Mouse (Mus musculus) hindbrain, embryonic 16.5 days (tissue): ENCODE measurements around the gene Glyatl3. TPM values are rescaled to one million over a fixed set of nuclear protein-coding genes. Genes with fewer than 3 reads are reported as not detected.

Experiments
- ATAC-seq: fragments of 200-750 bp; cut with Nextera tagmentation; 2 replicates; pipeline ENCODE4 v1.8.0; 2017; ENCODE audit warnings: moderate TSS enrichment, moderate library complexity
- H3K27ac ChIP-seq: fragments of 300-500 bp; sonication (generic); 2 replicates; pipeline ENCODE4 v1.5.1; 2014; ENCODE audit warnings: low read depth, mild to moderate bottlenecking, control low read depth, low read length, moderate library complexity
- H3K27me3 ChIP-seq: fragments of 300-500 bp; sonication (generic); replicated peaks from 2 replicates; pipeline ENCODE4 v1.6.1; 2014; ENCODE audit warnings: low read length; ENCODE audit not compliant: control insufficient read depth, insufficient read depth
- H3K36me3 ChIP-seq: fragments of 300-500 bp; sonication (generic); 2 replicates; pipeline ENCODE4 v1.6.1; 2014; ENCODE audit warnings: mild to moderate bottlenecking, low read length, moderate library complexity, mixed read lengths; ENCODE audit not compliant: control insufficient read depth, insufficient read depth
- H3K4me1 ChIP-seq: fragments of 300-500 bp; sonication (generic); 2 replicates; pipeline ENCODE4 v1.6.1; 2014; ENCODE audit warnings: low read depth, low read length; ENCODE audit not compliant: control insufficient read depth, insufficient read depth
- H3K4me2 ChIP-seq: fragments of 300-500 bp; sonication (generic); 2 replicates; pipeline ENCODE4 v1.6.1; 2014; ENCODE audit warnings: mild to moderate bottlenecking, low read length, control low read depth, moderate library complexity
- H3K4me3 ChIP-seq: fragments of 300-500 bp; sonication (generic); 2 replicates; pipeline ENCODE4 v1.5.1; 2014; ENCODE audit warnings: mild to moderate bottlenecking, low read length, control low read depth, moderate library complexity
- H3K9ac ChIP-seq: fragments of 300-500 bp; sonication (generic); 2 replicates; pipeline ENCODE4 v1.6.1; 2014; ENCODE audit warnings: low read depth, mild to moderate bottlenecking, control low read depth, low read length, moderate library complexity
- H3K9me3 ChIP-seq: fragments of 300-500 bp; sonication (generic); 2 replicates; pipeline ENCODE4 v1.6.1; 2014; ENCODE audit warnings: mild to moderate bottlenecking, low read length, moderate library complexity; ENCODE audit not compliant: control insufficient read depth
- WGBS: fragments of 180-500 bp; shearing (Covaris S2); extraction: QIAGEN DNeasy Blood & Tissue Kit; methylation state at CpG from one replicate; pipeline ENCODE4 v1.1.7; 2014; 5-methylcytosine and 5-hydroxymethylcytosine counted together
- polyA plus RNA-seq: library from polyadenylated mRNA; unstranded; fragments of >200 nt; fragmentation: Nextera tagmentation; extraction: Ambion mirVana; gene quantifications from 2 replicates; pipeline ENCODE4 v1.2.1, GENCODE M21; 2015

The Glyatl3 gene
- polyA plus RNA-seq, 1 experiment from 2014 or later: not detected

- H3K27ac ChIP-seq: no peak overlapping the region
- H3K4me3 ChIP-seq: no peak overlapping the region
- 40% methylated on average over 4 of the region's 4 CpGs for WGBS
- no peak overlapping the region for H3K4me2 ChIP-seq
- H3K27me3 ChIP-seq: no peaks in the 10 kb centered on the region; the same call in 1 of the 2 replicates
- no peak for ATAC-seq
- H3K9me3 ChIP-seq: no peaks in the 10 kb centered on the region
- H3K36me3 ChIP-seq: no peaks in the 10 kb centered on the region
- H3K4me1 ChIP-seq: no peaks in the 10 kb centered on the region
- H3K9ac ChIP-seq: no peak overlapping the region
Observed at GRCm38 (mm10) chr17:40899783-40900363, 14.3 kb downstream of the Glyatl3 start.

GRCm38 (mm10) chr17:40896863-40897262 is 17.3 kb downstream of the Glyatl3 start:
- no peak for ATAC-seq
- no peak overlapping the region for H3K9ac ChIP-seq
- H3K4me3 ChIP-seq: no peak overlapping the region
- H3K4me2 ChIP-seq: no peak overlapping the region
- 70% methylated on average over 1 of the region's 1 CpGs for WGBS
- no peaks in the 10 kb centered on the region for H3K27me3 ChIP-seq
- no peaks in the 10 kb centered on the region for H3K9me3 ChIP-seq
- no peak overlapping the region for H3K27ac ChIP-seq
- no peaks in the 10 kb centered on the region for H3K4me1 ChIP-seq
- no peaks in the 10 kb centered on the region for H3K36me3 ChIP-seq

GRCm38 (mm10) chr17:40887849-40888536 is 26.2 kb downstream of the Glyatl3 start:
- WGBS: 83% methylated on average over 4 of the region's 4 CpGs
- Histone ChIP-seq H3K4me1 (no peaks in the 10 kb centered on the region), H3K27me3 (no peaks in the 10 kb centered on the region), H3K36me3 (no peaks in the 10 kb centered on the region), H3K4me2 (no peak overlapping the region), H3K4me3 (no peak overlapping the region), H3K27ac (no peak overlapping the region), H3K9me3 (no peaks in the 10 kb centered on the region), H3K9ac (no peak overlapping the region)
- no peak for ATAC-seq

- Histone ChIP-seq H3K4me1 (no peaks in the 10 kb centered on the region), H3K4me3 (no peak overlapping the region), H3K9me3 (no peaks in the 10 kb centered on the region), H3K4me2 (no peak overlapping the region), H3K36me3 (no peaks in the 10 kb centered on the region), H3K27ac (no peak overlapping the region), H3K9ac (no peak overlapping the region), H3K27me3 (no peaks in the 10 kb centered on the region)
- ATAC-seq: no peak
- 90% methylated on average over 4 of the region's 4 CpGs for WGBS
Observed at GRCm38 (mm10) chr17:40885155-40885554, 29.0 kb downstream of the Glyatl3 start.

GRCm38 (mm10) chr17:40882172-40882571 is 32.0 kb downstream of the Glyatl3 start:
- ATAC-seq: no peak
- no peak overlapping the region for H3K4me2 ChIP-seq
- 94% methylated on average over 6 of the region's 6 CpGs for WGBS
- H3K27ac ChIP-seq: no peak overlapping the region
- H3K9me3 ChIP-seq: no peaks in the 10 kb centered on the region
- no peaks in the 10 kb centered on the region for H3K27me3 ChIP-seq
- no peak overlapping the region for H3K4me3 ChIP-seq
- H3K36me3 ChIP-seq: no peaks in the 10 kb centered on the region
- peaks cover 2% of the 10 kb centered on the region; the same call in 1 of the 2 replicates for H3K4me1 ChIP-seq
- H3K9ac ChIP-seq: no peak overlapping the region

- Histone ChIP-seq H3K4me2 (peak within 1 kb of the TSS; percentile 97), H3K9ac (peak within 1 kb of the TSS; percentile 70), H3K27ac (no peak within 1 kb of the TSS), H3K36me3 (no peaks in the 10 kb centered on the region), H3K4me1 (peaks cover 2% of the 10 kb centered on the region; the same call in 1 of the 2 replicates), H3K9me3 (no peaks in the 10 kb centered on the region), H3K4me3 (peak within 1 kb of the TSS; percentile 62), H3K27me3 (no peaks in the 10 kb centered on the region)
- WGBS: under 1% methylated on average over 40 of the region's 40 CpGs
- peak; percentile 87 for ATAC-seq
Observed at GRCm38 (mm10) chr17:40879924-40880691, 34.0 kb downstream of the Glyatl3 start, which contains the start of gene 9130008F23Rik. Gene 9130008F23Rik, minus strand, starts transcription at chr17:40880559.

GRCm38 (mm10) chr17:40879528-40879923 is 34.6 kb downstream of the Glyatl3 start:
- Histone ChIP-seq H3K9ac (peak overlapping the region; percentile 70), H3K36me3 (no peaks in the 10 kb centered on the region), H3K4me2 (peak overlapping the region; percentile 97), H3K27me3 (no peaks in the 10 kb centered on the region), H3K9me3 (no peaks in the 10 kb centered on the region), H3K4me3 (peak overlapping the region; percentile 62), H3K27ac (no peak overlapping the region), H3K4me1 (peaks cover 2% of the 10 kb centered on the region; the same call in 1 of the 2 replicates)
- ATAC-seq: no peak
- WGBS: 13% methylated on average over 6 of the region's 6 CpGs

- H3K9ac ChIP-seq: no peak overlapping the region
- H3K4me1 ChIP-seq: peaks cover 2% of the 10 kb centered on the region; the same call in 1 of the 2 replicates
- no peaks in the 10 kb centered on the region for H3K9me3 ChIP-seq
- H3K27me3 ChIP-seq: no peaks in the 10 kb centered on the region
- no peak overlapping the region for H3K4me2 ChIP-seq
- H3K27ac ChIP-seq: no peak overlapping the region
- H3K36me3 ChIP-seq: no peaks in the 10 kb centered on the region
- no peak overlapping the region for H3K4me3 ChIP-seq
- WGBS: 44% methylated on average over 3 of the region's 3 CpGs
- ATAC-seq: no peak
Observed at GRCm38 (mm10) chr17:40877741-40878140, 36.4 kb downstream of the Glyatl3 start.

GRCm38 (mm10) chr17:40875568-40875967 is 38.6 kb downstream of the Glyatl3 start:
- no peak overlapping the region for H3K27ac ChIP-seq
- no peak overlapping the region for H3K4me3 ChIP-seq
- WGBS: 95% methylated on average over 1 of the region's 1 CpGs

More at GRCm38 (mm10) chr17:40875568-40875967, 38.6 kb downstream of the Glyatl3 start:
- no peak overlapping the region for H3K4me2 ChIP-seq
- H3K36me3 ChIP-seq: no peaks in the 10 kb centered on the region
- peaks cover 2% of the 10 kb centered on the region; the same call in 1 of the 2 replicates for H3K4me1 ChIP-seq
- H3K27me3 ChIP-seq: no peaks in the 10 kb centered on the region
- H3K9me3 ChIP-seq: no peaks in the 10 kb centered on the region
- no peak overlapping the region for H3K9ac ChIP-seq
- no peak for ATAC-seq
